Mouse (Mus musculus) kidney, embryonic 14.5 days (tissue): Measurements from ENCODE around the gene Fgfr1op2. TPM values are rescaled to one million over a fixed set of nuclear protein-coding genes. Genes with fewer than 3 reads are reported as not detected.

Source experiments
- ATAC-seq: fragments of 200-750 bp; cut with Nextera tagmentation; 2 replicates; pipeline ENCODE4 v1.8.0; 2017; ENCODE audit warnings: moderate number of reproducible peaks, mild to moderate bottlenecking, moderate TSS enrichment, moderate library complexity; ENCODE audit not compliant: low FRiP score, low TSS enrichment
- H3K27ac ChIP-seq: fragments of 300-500 bp; sonication (generic); 2 replicates; pipeline ENCODE4 v1.5.1; 2014; ENCODE audit warnings: low read depth, mild to moderate bottlenecking, low read length, moderate library complexity, mixed read lengths
- H3K27me3 ChIP-seq: fragments of 300-500 bp; sonication (generic); 2 replicates; pipeline ENCODE4 v1.6.1; 2014; ENCODE audit warnings: mild to moderate bottlenecking, low read length; ENCODE audit not compliant: control insufficient read depth, insufficient read depth
- H3K36me3 ChIP-seq: fragments of 300-500 bp; sonication (generic); 2 replicates; pipeline ENCODE4 v1.6.1; 2014; ENCODE audit warnings: low read length, mixed read lengths; ENCODE audit not compliant: control insufficient read depth, insufficient read depth
- H3K4me1 ChIP-seq: fragments of 300-500 bp; sonication (generic); 2 replicates; pipeline ENCODE4 v1.6.1; 2014; ENCODE audit warnings: low read length, mixed read lengths; ENCODE audit not compliant: control insufficient read depth, insufficient read depth
- H3K4me2 ChIP-seq: fragments of 300-500 bp; sonication (generic); replicated peaks from 2 replicates; pipeline ENCODE4 v1.6.1; 2014; ENCODE audit warnings: low read depth, mild to moderate bottlenecking, low read length
- H3K4me3 ChIP-seq: fragments of 300-500 bp; sonication (generic); 2 replicates; pipeline ENCODE4 v1.5.1; 2014; ENCODE audit warnings: mild to moderate bottlenecking, low read length
- H3K9ac ChIP-seq: fragments of 300-500 bp; sonication (generic); 2 replicates; pipeline ENCODE4 v1.6.1; 2014; ENCODE audit warnings: low read depth, mild to moderate bottlenecking, low read length, moderate library complexity
- H3K9me3 ChIP-seq: fragments of 300-500 bp; sonication (generic); 2 replicates; pipeline ENCODE4 v1.6.1; 2016; ENCODE audit warnings: low read length; ENCODE audit not compliant: control insufficient read depth
- WGBS: fragments of 180-500 bp; shearing (Covaris S2); extraction: QIAGEN DNeasy Blood & Tissue Kit; methylation state at CpG from one replicate; pipeline ENCODE4 v1.1.7; 2014; 5-methylcytosine and 5-hydroxymethylcytosine counted together
- polyA plus RNA-seq: library from polyadenylated mRNA; unstranded; fragments of >200 nt; fragmentation: Nextera tagmentation; extraction: Ambion mirVana; gene quantifications from 2 replicates; pipeline ENCODE4 v1.2.1, GENCODE M21; 2014

Fgfr1op2 gene
- polyA plus RNA-seq, 1 experiment from 2014 or later = 100 TPM

GRCm38 (mm10) chr6:146633097-146633496, 56.1 kb downstream of the Fgfr1op2 start:
- no peak overlapping the region for H3K27ac ChIP-seq
- H3K9ac ChIP-seq = no peak overlapping the region
- no peaks in the 10 kb centered on the region for H3K27me3 ChIP-seq
- H3K4me2 ChIP-seq = peak overlapping the region; percentile 70; the same call in 1 of the 2 replicates
- no peak for ATAC-seq
- no peaks in the 10 kb centered on the region for H3K9me3 ChIP-seq
- peak overlapping the region; percentile 80; the same call in 1 of the 2 replicates for H3K4me3 ChIP-seq
- H3K4me1 ChIP-seq = peaks cover 16% of the 10 kb centered on the region
- 57% methylated on average over 8 of the region's 8 CpGs for WGBS
- no peaks in the 10 kb centered on the region for H3K36me3 ChIP-seq

GRCm38 (mm10) chr6:146633629-146634014, 56.6 kb downstream of the Fgfr1op2 start:
- no peaks in the 10 kb centered on the region for H3K36me3 ChIP-seq
- no peak overlapping the region for H3K27ac ChIP-seq
- H3K4me2 ChIP-seq = peak overlapping the region; percentile 70
- H3K4me3 ChIP-seq = peak overlapping the region; percentile 80
- H3K9me3 ChIP-seq = no peaks in the 10 kb centered on the region
- H3K27me3 ChIP-seq = no peaks in the 10 kb centered on the region
- peaks cover 16% of the 10 kb centered on the region for H3K4me1 ChIP-seq
- ATAC-seq = no peak
- WGBS = 19% methylated on average over 14 of the region's 14 CpGs
- peak overlapping the region; percentile 88 for H3K9ac ChIP-seq

GRCm38 (mm10) chr6:146634015-146634722, 57.2 kb downstream of the Fgfr1op2 start:
- no peaks in the 10 kb centered on the region for H3K36me3 ChIP-seq
- H3K4me2 ChIP-seq = peak overlapping the region; percentile 70
- peak overlapping the region; percentile 76 for H3K27ac ChIP-seq
- no peaks in the 10 kb centered on the region for H3K27me3 ChIP-seq
- no peaks in the 10 kb centered on the region for H3K9me3 ChIP-seq
- 1% methylated on average over 59 of the region's 82 CpGs for WGBS
- peaks cover 16% of the 10 kb centered on the region for H3K4me1 ChIP-seq
- H3K4me3 ChIP-seq = peak overlapping the region; percentile 80
- H3K9ac ChIP-seq = peak overlapping the region; percentile 88
- peak; percentile 95 for ATAC-seq

- H3K9me3 ChIP-seq = no peaks in the 10 kb centered on the region
- peak overlapping the region; percentile 80 for H3K4me3 ChIP-seq
Measured at GRCm38 (mm10) chr6:146634759-146635606, 58.0 kb downstream of the Fgfr1op2 start.

GRCm38 (mm10) chr6:146636482-146636881, 59.5 kb downstream of the Fgfr1op2 start:
- Histone ChIP-seq H3K27me3 (no peaks in the 10 kb centered on the region), H3K27ac (no peak overlapping the region), H3K9me3 (no peaks in the 10 kb centered on the region), H3K36me3 (no peaks in the 10 kb centered on the region), H3K4me2 (no peak overlapping the region), H3K4me1 (peaks cover 16% of the 10 kb centered on the region), H3K9ac (no peak overlapping the region), H3K4me3 (no peak overlapping the region)
- ATAC-seq = no peak
- WGBS = 86% methylated on average over 5 of the region's 5 CpGs

More at GRCm38 (mm10) chr6:146634759-146635606, 58.0 kb downstream of the Fgfr1op2 start:
- H3K27ac ChIP-seq = no peak overlapping the region
- WGBS = 63% methylated on average over 4 of the region's 4 CpGs
- H3K4me2 ChIP-seq = peak overlapping the region; percentile 70
- no peak for ATAC-seq
- no peaks in the 10 kb centered on the region for H3K27me3 ChIP-seq
- H3K36me3 ChIP-seq = no peaks in the 10 kb centered on the region
- no peak overlapping the region for H3K9ac ChIP-seq
- H3K4me1 ChIP-seq = peaks cover 16% of the 10 kb centered on the region

GRCm38 (mm10) chr6:146640068-146640965, 63.3 kb downstream of the Fgfr1op2 start:
- Histone ChIP-seq H3K9ac (no peak overlapping the region), H3K4me2 (no peak overlapping the region), H3K4me3 (no peak overlapping the region), H3K4me1 (peaks cover 6% of the 10 kb centered on the region; the same call in 1 of the 2 replicates), H3K36me3 (no peaks in the 10 kb centered on the region), H3K27ac (no peak overlapping the region), H3K27me3 (no peaks in the 10 kb centered on the region), H3K9me3 (no peaks in the 10 kb centered on the region)
- 90% methylated on average over 7 of the region's 7 CpGs for WGBS
- ATAC-seq = no peak

GRCm38 (mm10) chr6:146640991-146641390, 64.0 kb downstream of the Fgfr1op2 start:
- Histone ChIP-seq H3K9ac (no peak overlapping the region), H3K36me3 (no peaks in the 10 kb centered on the region), H3K4me3 (no peak overlapping the region), H3K27ac (no peak overlapping the region), H3K4me1 (peaks cover 6% of the 10 kb centered on the region; the same call in 1 of the 2 replicates), H3K4me2 (no peak overlapping the region), H3K27me3 (no peaks in the 10 kb centered on the region), H3K9me3 (no peaks in the 10 kb centered on the region)
- no peak for ATAC-seq
- WGBS = 82% methylated on average over 6 of the region's 6 CpGs

- no peaks in the 10 kb centered on the region for H3K9me3 ChIP-seq
- H3K27me3 ChIP-seq = no peaks in the 10 kb centered on the region
- ATAC-seq = no peak
- peak overlapping the region; percentile 20; the same call in 1 of the 2 replicates for H3K9ac ChIP-seq
- H3K36me3 ChIP-seq = no peaks in the 10 kb centered on the region
- peak overlapping the region; percentile 83 for H3K4me2 ChIP-seq
- H3K27ac ChIP-seq = no peak overlapping the region
- peak overlapping the region; percentile 87 for H3K4me3 ChIP-seq
- WGBS = 66% methylated on average over 11 of the region's 11 CpGs
- peaks cover 6% of the 10 kb centered on the region; the same call in 1 of the 2 replicates for H3K4me1 ChIP-seq
Measured at GRCm38 (mm10) chr6:146641621-146642210, 64.7 kb downstream of the Fgfr1op2 start.
